Mouse (Mus musculus) intestine, embryonic 14.5 days (tissue): ENCODE data around the gene Gm49425. TPM values are rescaled to one million over a fixed set of nuclear protein-coding genes. Genes with fewer than 3 reads are reported as not detected.
A peak's percentile ranks its signal among the peaks of the same experiment; 100 is the strongest.

Experiments
- ATAC-seq: fragments of 200-750 bp; cut with Nextera tagmentation; replicated peaks from 2 replicates; pipeline ENCODE4 v1.8.0; 2017; ENCODE audit warnings: low read depth, moderate number of reproducible peaks, moderate TSS enrichment, moderate library complexity; ENCODE audit not compliant: low FRiP score, low TSS enrichment
- DNase-seq: peaks from one replicate; pipeline ENCODE4 v3.0.0-alpha.2; 2018; ENCODE audit warnings: low spot score
- H3K27ac ChIP-seq: fragments of 300-500 bp; sonication (generic); 2 replicates; pipeline ENCODE4 v1.5.1; 2014; ENCODE audit warnings: low read depth, mild to moderate bottlenecking, control low read depth
- H3K27me3 ChIP-seq: fragments of 300-500 bp; sonication (generic); replicated peaks from 2 replicates; pipeline ENCODE4 v1.6.1; 2014; ENCODE audit warnings: low read length, control low read depth; ENCODE audit not compliant: control insufficient read depth, insufficient read depth
- H3K36me3 ChIP-seq: fragments of 300-500 bp; sonication (generic); 2 replicates; pipeline ENCODE4 v1.6.1; 2014; ENCODE audit warnings: low read length, control low read depth; ENCODE audit not compliant: control insufficient read depth, insufficient read depth
- H3K4me1 ChIP-seq: fragments of 300-500 bp; sonication (generic); replicated peaks from 2 replicates; pipeline ENCODE4 v1.6.1; 2014; ENCODE audit warnings: low read length, control low read depth, mixed read lengths; ENCODE audit not compliant: control insufficient read depth, insufficient read depth
- H3K4me2 ChIP-seq: fragments of 300-500 bp; sonication (generic); 2 replicates; pipeline ENCODE4 v1.6.1; 2014; ENCODE audit warnings: low read length
- H3K4me3 ChIP-seq: fragments of 300-500 bp; sonication (generic); 2 replicates; pipeline ENCODE4 v1.5.1; 2014; ENCODE audit warnings: low read depth, low read length, control low read depth, mixed read lengths
- H3K9ac ChIP-seq: fragments of 300-500 bp; sonication (generic); 2 replicates; pipeline ENCODE4 v1.6.1; 2014; ENCODE audit warnings: mild to moderate bottlenecking, low read length
- H3K9me3 ChIP-seq: fragments of 300-500 bp; sonication (generic); 2 replicates; pipeline ENCODE4 v1.6.1; 2016; ENCODE audit warnings: low read length, control low read depth; ENCODE audit not compliant: control insufficient read depth
- WGBS: fragments of 180-500 bp; shearing (Covaris S2); extraction: QIAGEN DNeasy Blood & Tissue Kit; methylation state at CpG from one replicate; pipeline ENCODE4 v1.1.7; 2014; 5-methylcytosine and 5-hydroxymethylcytosine counted together
- microRNA-seq: library from miRNA; unstranded; fragments of <30 nt; microRNA quantifications from one replicate; pipeline ENCODE4, GENCODE M21; 2016
- polyA plus RNA-seq: library from polyadenylated mRNA; unstranded; fragments of >200 nt; fragmentation: Nextera tagmentation; extraction: Ambion mirVana; gene quantifications from 2 replicates; pipeline ENCODE4 v1.2.1, GENCODE M21; 2014

The Gm49425 gene
- polyA plus RNA-seq, 1 experiment from 2014 or later: not detected

DNA sequence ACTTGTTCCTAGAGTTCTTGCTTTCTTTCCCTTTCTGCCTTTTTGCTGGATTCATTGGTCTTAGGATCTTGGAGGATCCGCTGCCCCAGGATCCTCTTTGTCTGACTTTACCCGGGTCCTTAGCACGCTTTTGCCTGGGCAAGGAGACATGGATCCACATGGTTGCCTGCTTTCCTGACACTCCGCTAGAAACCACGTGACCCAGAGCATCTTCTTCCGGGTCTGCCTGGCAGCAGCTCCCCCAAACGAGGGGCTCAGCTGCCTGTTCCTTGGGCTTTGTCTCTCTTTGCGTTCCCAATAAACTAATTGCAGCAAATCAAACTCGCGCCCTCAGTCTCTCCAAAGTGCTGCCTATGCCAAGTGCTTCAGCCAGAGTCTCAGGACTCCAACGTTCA is 37.4 kb downstream of the Gm49425 start:
- 0 out of 2 replicates have a peak, but pooled peaks cover 3% of the 10 kb centered on the region for H3K27me3 ChIP-seq
- DNase-seq (no peak), ATAC-seq (no peak)
- H3K9me3 ChIP-seq: no peaks in the 10 kb centered on the region
- H3K36me3 ChIP-seq: no peaks in the 10 kb centered on the region
- peak overlapping the region; percentile 41 for H3K4me2 ChIP-seq
- 33% methylated on average over 11 of the region's 11 CpGs for WGBS
- H3K9ac ChIP-seq: peak overlapping the region; percentile 1; the same call in 1 of the 2 replicates
- H3K4me1 ChIP-seq: no peaks in the 10 kb centered on the region
- no peak overlapping the region for H3K27ac ChIP-seq
- peak overlapping the region; percentile 2 for H3K4me3 ChIP-seq

DNA sequence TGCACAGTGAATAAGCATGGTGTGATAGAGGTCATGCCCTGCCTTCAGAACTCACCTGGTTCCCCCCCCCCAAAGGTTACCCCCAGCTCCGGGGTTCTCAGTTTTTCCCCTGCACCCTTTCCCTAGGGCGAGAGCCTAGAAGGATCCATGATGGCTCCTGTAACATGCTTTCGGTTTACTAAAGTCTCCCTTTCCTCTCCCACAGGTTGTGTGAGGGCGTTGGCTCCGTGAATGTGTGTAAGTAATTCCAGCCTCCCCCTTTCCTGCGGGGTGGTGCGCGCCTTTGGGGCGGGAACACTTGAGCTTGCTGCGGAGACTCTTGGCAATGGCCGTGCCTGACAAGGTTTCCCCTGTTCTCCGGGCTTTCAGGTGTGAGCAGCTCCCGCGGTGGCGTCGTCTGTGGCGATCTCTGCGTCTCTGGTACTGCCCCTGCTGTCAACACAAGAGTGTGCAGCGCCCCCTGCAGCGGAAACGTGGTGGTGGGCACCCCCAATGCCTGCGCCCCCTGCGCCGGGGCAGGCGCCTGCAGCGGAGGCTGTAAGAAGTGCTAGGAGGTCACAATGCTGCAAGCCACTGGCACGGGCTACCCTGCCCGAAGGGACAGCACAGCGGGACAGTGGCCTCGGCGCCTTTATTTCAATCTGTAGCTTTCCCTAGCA is 37.9 kb downstream of the Gm49425 start:
- Histone ChIP-seq H3K4me3 (peak overlapping the region; percentile 2), H3K36me3 (no peaks in the 10 kb centered on the region), H3K9ac (peak overlapping the region; percentile 1; the same call in 1 of the 2 replicates), H3K4me2 (peak overlapping the region; percentile 41), H3K27ac (no peak overlapping the region), H3K4me1 (no peaks in the 10 kb centered on the region), H3K9me3 (no peaks in the 10 kb centered on the region), H3K27me3 (0 out of 2 replicates have a peak, but pooled peaks cover 3% of the 10 kb centered on the region)
- 5% methylated on average over 31 of the region's 31 CpGs for WGBS
- peak; percentile 83 for DNase-seq
- peak; percentile 47; the same call in 1 of the 2 replicates for ATAC-seq

- no peaks in the 10 kb centered on the region for H3K9me3 ChIP-seq
- H3K36me3 ChIP-seq: no peaks in the 10 kb centered on the region
- no peaks in the 10 kb centered on the region for H3K27me3 ChIP-seq
- H3K4me2 ChIP-seq: no peak within 1 kb of the TSS
- WGBS: 25% methylated on average over 10 of the region's 10 CpGs
- no peak within 1 kb of the TSS for H3K4me3 ChIP-seq
- no peak for ATAC-seq
- DNase-seq: peak; percentile 89
- H3K9ac ChIP-seq: no peak within 1 kb of the TSS
- H3K4me1 ChIP-seq: no peaks in the 10 kb centered on the region
- H3K27ac ChIP-seq: no peak within 1 kb of the TSS
Measured at GRCm38 (mm10) chr15:101472952-101473528, 44.0 kb downstream of the Gm49425 start, which contains the start of gene Krt86. Gene Krt86, plus strand, starts transcription at chr15:101473478.

GRCm38 (mm10) chr15:101469093-101469492 is 48.0 kb downstream of the Gm49425 start:
- no peak for DNase-seq
- no peak for ATAC-seq
- Histone ChIP-seq H3K27ac (no peak overlapping the region), H3K4me3 (no peak overlapping the region), H3K36me3 (no peaks in the 10 kb centered on the region), H3K27me3 (no peaks in the 10 kb centered on the region), H3K9me3 (no peaks in the 10 kb centered on the region), H3K4me2 (no peak overlapping the region), H3K4me1 (no peaks in the 10 kb centered on the region), H3K9ac (no peak overlapping the region)
- 81% methylated on average over 4 of the region's 4 CpGs for WGBS

Small RNA genes within 50 kb of the gene (microRNA-seq; reads per million reads assigned to microRNA genes)
- not detected for gene Gm44393

Other genes with a start within 250 kb of the Gm49425 start
- 65.4 and 67.1 TPM in 2 replicates for gene Atg101, start 233.0 kb downstream of the Gm49425 start, polyA plus RNA-seq
- 5.9 and 6.6 TPM in 2 replicates for gene 6030408B16Rik, start 224.0 kb downstream of the Gm49425 start, polyA plus RNA-seq
- 0.81 and 1.6 TPM in 2 replicates for gene Krt80, start 147.1 kb downstream of the Gm49425 start, polyA plus RNA-seq
- gene Krt7, start 106.2 kb downstream of the Gm49425 start, polyA plus RNA-seq: 104 and 108 TPM in 2 replicates
- gene Krt87, start 78.5 kb downstream of the Gm49425 start, polyA plus RNA-seq: 0.17 TPM in 1 of 2 replicates, not detected in the other
- gene Krt88, start 69.5 kb downstream of the Gm49425 start, polyA plus RNA-seq: not detected in 2 replicates
- gene Krt81, start 53.5 kb downstream of the Gm49425 start, polyA plus RNA-seq: not detected in 2 replicates
- 0.08 TPM in 1 of 2 replicates, not detected in the other for gene Krt86, start 43.8 kb downstream of the Gm49425 start, polyA plus RNA-seq
- gene Krt83, start 25.7 kb downstream of the Gm49425 start, polyA plus RNA-seq: 0.19 TPM in 1 of 2 replicates, not detected in the other
- gene Krt84, start 15.6 kb upstream of the Gm49425 start, polyA plus RNA-seq: not detected in 2 replicates
- gene Krt82, start 33.4 kb upstream of the Gm49425 start, polyA plus RNA-seq: not detected in 2 replicates
- 0.07 TPM in 1 of 2 replicates, not detected in the other for gene Krt90, start 45.7 kb upstream of the Gm49425 start, polyA plus RNA-seq
- gene Krt75, start 56.6 kb upstream of the Gm49425 start, polyA plus RNA-seq: not detected in 2 replicates
- not detected in 2 replicates for gene Gm5414, start 110.9 kb upstream of the Gm49425 start, polyA plus RNA-seq
- not detected in 2 replicates for gene Gm5478, start 130.1 kb upstream of the Gm49425 start, polyA plus RNA-seq
- not detected in 2 replicates for gene Krt6b, start 163.0 kb upstream of the Gm49425 start, polyA plus RNA-seq
- not detected in 2 replicates for gene Krt6a, start 177.0 kb upstream of the Gm49425 start, polyA plus RNA-seq
- gene Krt5, start 195.6 kb upstream of the Gm49425 start, polyA plus RNA-seq: 0.47 TPM in 1 of 2 replicates, not detected in the other
- gene Krt71, start 225.8 kb upstream of the Gm49425 start, polyA plus RNA-seq: not detected in 2 replicates